Mouse (Mus musculus) stomach, postnatal 0 days (tissue): ENCODE measurements around the gene Hist2h3c1.

Source experiments
- CTCF ChIP-seq: IDR thresholded peaks from 2 replicates; pipeline ENCODE4 v1.5.1; 2016; ENCODE audit warnings: antibody characterized with exemption, low read depth, mild to moderate bottlenecking, moderate library complexity
- EP300 ChIP-seq: optimal IDR thresholded peaks from 2 replicates; pipeline ENCODE3; 2016; ENCODE audit warnings: antibody characterized with exemption

DNA sequence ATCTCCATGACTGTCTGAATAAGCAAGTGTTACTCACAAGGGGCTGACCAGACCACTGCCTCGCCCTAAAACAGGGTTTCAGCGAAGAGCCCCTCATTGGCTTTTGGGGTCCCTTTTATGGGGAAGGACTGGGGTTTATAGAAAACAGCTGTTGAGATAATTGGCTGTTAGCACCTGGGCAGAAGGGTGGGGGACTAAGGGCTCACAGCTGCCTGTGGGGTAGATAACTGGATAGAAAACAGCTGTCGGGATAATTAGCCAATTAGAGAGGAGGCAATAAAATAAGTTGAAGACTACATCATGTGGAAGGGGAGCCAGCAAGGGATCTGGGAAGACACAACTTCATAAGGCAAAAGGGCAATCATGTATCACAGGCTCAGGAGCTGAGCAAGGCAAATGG, 4.4 kb downstream of the Hist2h3c1 start:
- TF ChIP-seq EP300: no peak
- no peak for TF ChIP-seq CTCF
